Mouse (Mus musculus): ENCODE measurements around the gene Arih1.
A peak's percentile ranks its signal among the peaks of the same experiment; 100 is the strongest.
"Not testable (repeated sequence)": the region's sequence is repeated elsewhere in the genome, so short reads cannot be mapped to it uniquely, and the experiment has no call there.

Arih1 gene

DNA sequence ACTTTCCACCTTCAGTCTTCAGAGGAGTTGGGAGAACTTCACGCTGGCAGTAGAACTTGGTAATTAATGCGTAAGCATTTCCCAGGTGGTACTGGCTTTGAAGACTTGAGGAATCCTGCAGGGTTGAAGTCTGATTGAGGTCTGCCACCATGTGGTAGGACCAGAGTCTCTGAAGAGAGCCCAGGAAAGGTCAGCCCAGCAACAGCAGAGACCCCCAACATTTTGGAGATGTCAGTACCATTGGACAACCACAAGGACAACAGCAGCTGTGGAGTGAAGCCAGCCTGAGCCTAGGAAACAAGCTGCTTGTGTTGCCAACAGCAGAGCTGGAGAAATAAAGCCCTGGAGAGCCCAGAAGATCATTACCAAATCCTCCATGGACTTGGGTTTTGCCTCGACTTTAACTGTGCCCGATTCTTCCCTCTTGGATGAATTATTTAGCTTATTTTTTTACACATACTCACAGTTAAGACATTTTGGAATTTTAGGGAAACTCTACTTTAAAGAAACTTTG is 27.4 kb downstream of the Arih1 start:
- peak; percentile 31 for DNase-seq (ENCODE audit: low read depth, low spot score)

DNA sequence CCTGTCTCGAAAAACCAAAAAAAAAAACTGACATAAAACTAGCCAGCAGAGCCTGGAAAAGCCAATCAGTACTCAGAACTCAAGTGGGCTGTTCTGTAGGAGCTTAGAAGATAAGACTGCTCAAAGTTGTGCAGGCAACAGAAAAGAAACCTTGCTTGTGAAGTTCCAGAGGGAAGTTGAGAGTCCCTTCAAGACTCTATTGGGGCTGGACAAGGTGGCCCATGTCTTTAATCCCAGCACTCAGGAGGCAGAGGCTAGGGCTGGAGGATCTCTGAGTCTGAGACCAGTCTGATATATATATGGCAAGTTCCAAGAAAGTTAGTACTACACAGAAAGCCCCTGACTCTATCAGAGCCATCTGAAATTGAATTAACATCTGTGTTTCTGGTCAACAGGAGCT is 28.0 kb downstream of the Arih1 start:
- no peak for DNase-seq (ENCODE audit: low read depth, low spot score)

GRCm38 (mm10) chr9:59457671-59458070 is 28.7 kb downstream of the Arih1 start:
- no peak for DNase-seq (ENCODE audit: low read depth, low spot score)

DNA sequence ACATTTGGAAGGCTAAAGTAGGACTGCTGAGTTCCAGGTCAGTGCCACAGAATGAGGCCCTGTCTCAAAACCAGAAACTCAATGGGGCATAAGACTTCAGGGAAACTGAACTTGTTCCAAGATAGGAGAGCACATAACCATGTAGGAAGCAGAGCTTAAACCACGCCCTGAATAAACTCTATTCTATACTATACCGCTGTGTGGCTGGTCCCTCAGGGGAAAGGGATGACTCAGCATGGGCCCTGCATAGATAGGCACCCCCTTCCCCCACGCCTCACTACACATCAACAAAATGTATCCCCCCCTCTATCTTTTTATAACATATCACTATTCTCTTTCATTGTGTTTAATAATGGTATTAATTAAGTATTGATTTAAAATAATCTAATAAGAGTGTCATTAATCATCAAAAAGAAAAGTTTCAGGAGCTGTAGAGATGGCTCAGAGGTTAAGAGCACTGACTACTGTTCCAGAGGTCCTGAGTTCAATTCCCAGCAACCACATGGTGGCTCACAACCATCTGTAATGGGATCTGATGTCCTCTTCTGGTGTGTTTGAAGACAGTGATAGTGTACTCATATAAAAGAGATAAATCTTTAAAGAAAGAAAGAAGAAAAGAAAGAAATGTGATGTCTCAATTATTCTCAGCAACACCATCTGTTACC is 30.9 kb downstream of the Arih1 start:
- peak; percentile 38 for DNase-seq (ENCODE audit: low read depth, low spot score)

GRCm38 (mm10) chr9:59433729-59434128 is 52.7 kb downstream of the Arih1 start:
- no peak for DNase-seq (ENCODE audit: low read depth, low spot score)

GRCm38 (mm10) chr9:59431626-59432025 is 54.8 kb downstream of the Arih1 start:
- DNase-seq (ENCODE audit: low read depth, low spot score): no peak

- no peak for DNase-seq (ENCODE audit: low read depth, low spot score)
These were observed 65.9 kb downstream of the Arih1 start for GRCm38 (mm10) chr9:59420487-59420886.

- DNase-seq (ENCODE audit: low read depth, low spot score): no peak
These were observed 79.1 kb downstream of the Arih1 start for GRCm38 (mm10) chr9:59407271-59407670.

DNA sequence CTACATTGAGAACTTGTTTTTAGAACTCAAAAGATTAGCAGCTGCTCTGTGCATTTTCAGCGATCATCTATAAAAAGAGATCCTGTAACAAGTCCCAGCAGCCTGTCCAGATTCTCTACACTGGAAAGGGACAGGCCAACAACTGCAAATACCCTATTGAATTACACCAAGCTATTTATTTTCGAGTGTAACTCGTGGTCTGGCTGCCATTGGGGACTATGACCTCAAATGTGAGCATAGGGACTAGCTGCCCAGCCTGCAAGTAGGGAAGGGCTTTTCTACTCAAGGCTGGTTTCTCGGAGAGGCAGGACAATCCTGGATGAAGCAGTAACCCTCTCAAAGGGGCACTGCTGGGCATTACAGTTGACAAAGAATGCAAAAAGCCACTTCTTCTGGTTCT is 97.3 kb downstream of the Arih1 start:
- DNase-seq (ENCODE audit: low read depth, low spot score): no peak

- DNase-seq (ENCODE audit: low read depth, low spot score): no peak
These were observed 98.1 kb downstream of the Arih1 start for GRCm38 (mm10) chr9:59388311-59388710.

DNA sequence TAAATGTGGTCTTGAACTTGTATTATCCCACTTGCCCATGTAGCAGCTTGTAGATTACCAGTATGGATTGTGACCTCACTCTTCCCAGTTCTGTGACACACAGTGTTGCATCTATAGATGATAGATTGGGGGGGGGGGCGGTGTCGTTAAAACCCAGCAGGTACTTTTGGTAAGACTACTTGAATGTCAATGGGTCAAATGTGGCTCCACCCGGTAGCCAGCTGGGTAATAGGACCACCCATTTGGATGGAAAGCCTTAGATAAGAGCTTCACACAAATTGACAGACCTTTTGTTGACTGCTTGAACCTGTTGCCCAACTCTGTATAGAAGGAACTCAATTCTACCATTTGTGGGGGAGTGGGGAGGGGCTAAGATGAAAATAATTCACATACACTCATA is 99.0 kb downstream of the Arih1 start:
- DNase-seq (ENCODE audit: low read depth, low spot score): peak; percentile 64

DNA sequence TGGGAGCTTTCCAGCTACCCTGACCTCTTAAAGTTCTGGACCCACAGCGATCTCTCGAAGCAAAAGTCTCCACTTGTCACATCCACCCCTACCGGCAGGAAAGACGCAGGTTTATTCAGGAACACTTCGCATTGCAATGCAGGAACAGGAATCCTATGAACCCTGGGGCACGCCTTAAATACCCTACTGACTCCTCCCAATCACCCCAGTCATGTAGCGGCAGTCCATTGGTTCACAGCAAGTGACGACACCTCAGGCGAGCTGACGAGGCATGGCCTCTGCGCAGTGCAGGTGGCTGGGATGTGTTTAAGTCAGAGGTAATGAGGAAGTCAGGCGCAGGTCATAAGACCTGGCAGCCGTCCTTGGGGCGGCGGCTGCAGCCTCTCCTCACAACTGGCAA is 110.8 kb downstream of the Arih1 start:
- peak; percentile 86 for DNase-seq (ENCODE audit: low read depth, low spot score)

DNA sequence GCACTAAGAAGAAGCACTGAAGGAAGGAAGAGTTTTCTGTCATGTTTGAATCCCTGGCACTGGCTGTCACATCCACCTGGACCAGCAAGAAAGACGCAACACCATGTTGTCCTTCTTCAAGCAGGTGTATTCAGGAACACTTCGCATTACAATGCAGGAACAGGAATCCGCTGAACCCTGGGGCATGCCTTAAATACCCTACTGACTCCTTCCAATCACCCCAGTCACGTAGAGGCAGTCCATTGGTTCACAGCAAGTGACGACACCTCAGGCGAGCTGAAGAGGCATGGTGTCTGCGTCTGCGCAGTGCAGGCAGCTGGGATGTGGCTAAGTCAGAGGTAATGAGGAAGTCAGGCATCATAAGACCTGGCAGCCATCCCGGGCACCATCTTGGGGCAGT is 116.8 kb downstream of the Arih1 start:
- peak; percentile 66 for DNase-seq (ENCODE audit: low read depth, low spot score)

DNA sequence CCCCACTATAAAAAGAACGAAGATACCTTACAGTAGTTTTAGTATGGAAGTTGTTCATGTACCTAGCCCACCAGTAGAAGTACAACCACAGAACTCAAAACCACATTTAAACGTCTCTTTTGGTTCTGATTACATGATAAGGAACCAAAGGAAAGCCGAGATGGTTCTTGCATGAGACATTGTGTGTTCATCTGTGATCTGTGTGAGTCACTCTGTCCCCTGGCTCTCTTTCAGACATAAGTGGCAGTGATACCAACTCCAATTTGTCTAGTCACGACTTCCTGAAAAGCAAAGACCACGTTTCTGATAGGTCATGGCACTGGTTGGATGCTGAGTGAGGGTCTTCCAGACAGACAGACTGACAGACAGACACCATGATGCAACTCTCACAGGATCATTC is 117.2 kb downstream of the Arih1 start:
- no peak for DNase-seq (ENCODE audit: low read depth, low spot score)

DNA sequence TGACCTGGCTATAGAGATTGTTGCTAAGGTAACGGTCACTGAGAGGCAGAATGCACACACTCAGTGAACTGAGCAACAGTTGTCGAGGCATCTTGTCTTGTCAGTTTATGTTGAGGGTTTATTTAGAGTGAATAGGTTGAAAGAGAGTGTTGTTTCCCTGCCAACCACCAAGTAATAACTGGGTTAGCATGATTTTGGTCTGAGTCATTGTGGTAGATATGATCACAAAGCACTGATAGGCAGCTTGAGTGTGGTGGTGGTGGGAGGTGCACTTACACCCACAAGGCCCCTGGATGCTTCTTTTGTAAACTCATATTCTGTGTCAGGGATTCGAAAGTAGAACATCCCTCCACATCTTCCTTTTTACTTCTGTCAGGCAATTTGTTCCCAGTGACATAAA is 125.9 kb downstream of the Arih1 start:
- DNase-seq (ENCODE audit: low read depth, low spot score): not testable (repeated sequence)

DNA sequence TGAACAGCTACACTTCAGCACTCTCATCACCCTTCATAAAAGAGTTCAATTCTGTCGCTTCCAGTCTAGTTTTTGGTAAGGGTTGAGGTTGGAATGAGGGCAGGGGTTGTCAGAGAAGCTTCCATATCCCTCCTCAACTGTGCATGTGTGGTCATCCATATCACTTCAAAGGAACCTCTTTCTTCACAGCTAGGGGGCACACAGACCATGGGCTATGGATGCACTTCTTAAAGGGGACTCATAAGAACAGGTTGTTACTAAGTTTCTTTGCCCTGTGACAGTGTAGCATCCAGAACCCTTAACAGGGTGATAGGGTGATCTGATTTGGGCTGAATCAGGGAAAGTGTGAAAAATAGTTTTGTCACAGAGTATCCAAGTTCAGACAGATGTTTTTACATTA is 128.4 kb downstream of the Arih1 start:
- DNase-seq (ENCODE audit: low read depth, low spot score): not testable (repeated sequence)

GRCm38 (mm10) chr9:59353253-59353639 is 133.2 kb downstream of the Arih1 start, which contains the start of gene Bbs4:
Bbs4 (minus strand) TSS chr9:59353508.
- peak; percentile 96 for DNase-seq (ENCODE audit: low read depth, low spot score)

- peak; percentile 10 for DNase-seq (ENCODE audit: low read depth, low spot score)
These were observed 133.7 kb downstream of the Arih1 start for GRCm38 (mm10) chr9:59352586-59353252.

- no peak for DNase-seq (ENCODE audit: low read depth, low spot score)
These were observed 140.2 kb downstream of the Arih1 start for GRCm38 (mm10) chr9:59346176-59346575.

- peak; percentile 62 for DNase-seq (ENCODE audit: low read depth, low spot score)
These were observed 146.4 kb downstream of the Arih1 start for GRCm38 (mm10) chr9:59340002-59340401.

DNA sequence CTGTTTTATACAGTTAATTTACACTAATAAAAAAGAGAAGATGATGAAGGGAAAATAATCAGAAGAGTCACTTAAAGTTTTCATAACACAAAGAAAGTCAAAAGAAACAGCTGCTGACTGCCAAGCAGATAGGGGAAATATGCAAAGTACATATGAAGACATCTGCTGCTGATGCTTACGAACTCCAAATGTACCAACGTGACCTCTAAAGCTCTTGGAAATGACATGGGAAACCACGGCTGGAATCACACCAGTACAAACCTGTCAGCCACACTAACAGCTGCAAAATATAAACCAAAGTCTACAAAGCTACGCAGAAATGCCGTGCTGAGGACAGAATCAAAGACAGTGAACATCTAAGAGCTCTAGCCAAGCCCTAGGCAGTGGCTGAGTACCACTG is 147.3 kb downstream of the Arih1 start:
- DNase-seq (ENCODE audit: low read depth, low spot score): no peak

DNA sequence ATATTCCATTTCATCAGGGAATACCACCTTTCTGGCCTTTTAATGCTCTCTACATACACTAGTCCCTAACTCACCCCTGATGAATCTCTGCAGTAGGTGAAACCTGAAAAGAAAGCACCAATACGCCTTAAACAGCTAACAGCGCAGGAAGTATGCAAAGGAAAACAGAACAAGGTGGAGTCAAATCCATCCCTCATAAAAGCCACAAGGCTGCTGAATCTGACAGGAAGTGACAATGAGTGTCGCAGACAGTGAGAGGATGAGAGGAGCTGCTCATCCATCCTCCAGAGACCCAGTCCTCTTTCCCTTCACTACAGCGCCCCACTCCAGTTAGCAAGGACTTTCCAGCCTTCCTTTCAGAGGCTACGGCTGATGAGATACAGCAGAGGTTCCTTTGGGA is 148.0 kb downstream of the Arih1 start:
- DNase-seq (ENCODE audit: low read depth, low spot score): no peak
